Mouse (Mus musculus) ES-Bruce4 (cell line): ENCODE measurements around the gene Tsc1.

Experiments used
- CTCF ChIP-seq: IDR thresholded peaks from one replicate; pipeline ENCODE4 v1.8.1; 2011; ENCODE audit warnings: low read depth, low read length
- POLR2A ChIP-seq: IDR thresholded peaks from one replicate; pipeline ENCODE4 v1.8.1; 2011; ENCODE audit warnings: low read length; ENCODE audit not compliant: insufficient read depth

DNA sequence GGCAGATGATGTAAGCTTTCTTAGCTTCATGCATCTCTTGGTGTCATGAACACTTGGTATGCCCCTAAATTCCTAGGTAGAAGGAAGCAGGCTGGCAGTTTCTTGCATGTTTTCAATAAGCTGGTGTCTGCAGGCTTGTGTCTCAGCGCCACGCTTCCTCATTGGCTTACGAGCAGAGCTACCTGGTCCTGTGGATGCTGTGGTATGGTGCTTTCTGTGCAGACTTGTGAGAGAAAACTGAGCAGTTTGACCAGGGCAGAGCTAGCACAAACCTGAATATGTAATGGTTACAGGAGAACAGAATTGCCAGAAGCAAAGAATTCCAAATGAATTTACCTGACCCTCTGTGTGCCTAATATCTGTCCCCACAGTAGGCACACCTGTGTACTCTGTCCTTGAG, 2.1 kb downstream of the Tsc1 start:
- TF ChIP-seq POLR2A (no peak), CTCF (no peak)
